Mouse (Mus musculus): ENCODE results near the gene Fam69b.

The Fam69b gene

DNA sequence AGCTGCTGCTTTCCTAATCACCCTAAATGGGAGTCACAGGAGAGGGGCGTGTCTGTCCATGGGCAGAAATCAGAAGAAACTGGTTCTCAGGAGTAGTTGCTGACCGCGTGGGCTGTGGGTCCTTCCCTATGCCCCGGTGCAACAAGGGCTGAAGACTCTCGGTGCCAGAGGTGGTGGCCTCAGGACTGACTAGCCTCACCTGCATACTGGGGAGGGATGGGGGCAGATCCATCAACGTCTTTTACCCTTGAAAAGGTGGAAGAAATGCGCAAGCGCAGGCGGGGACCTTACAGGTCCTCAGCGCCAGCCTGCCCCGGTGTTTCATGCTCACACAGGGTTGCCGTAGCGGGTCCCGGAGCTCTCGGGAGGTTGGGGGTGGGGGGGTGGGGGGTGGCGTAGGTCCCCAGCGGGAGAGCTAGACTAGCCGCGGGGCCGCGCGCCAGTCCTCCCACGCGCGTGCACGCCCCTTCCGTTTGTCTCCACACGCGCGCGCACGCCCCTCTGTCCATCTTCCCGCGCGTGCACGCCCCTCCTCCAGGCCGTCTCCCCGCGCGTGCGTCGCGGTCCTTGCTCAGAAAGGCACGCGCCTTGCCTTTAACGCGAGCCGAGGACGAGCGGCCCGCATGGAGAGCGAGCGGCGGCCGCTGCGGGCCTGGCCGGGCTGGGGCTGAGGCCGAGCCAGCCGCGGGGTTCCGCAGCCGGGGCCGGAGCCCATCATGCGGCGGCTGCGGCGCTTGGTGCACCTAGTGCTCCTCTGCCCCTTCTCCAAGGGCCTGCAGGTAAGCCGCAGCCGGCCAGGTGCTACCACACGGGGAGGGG, at the start of gene Fam69b:
Fam69b (plus strand) TSS at position 537 of the 819 bp plus-strand sequence.
- DNase-seq (ENCODE audit: low spot score): peak; percentile 87

- DNase-seq (ENCODE audit: low spot score): no peak
Observed at GRCm38 (mm10) chr2:26579714-26580113, 48.5 kb upstream of the Fam69b start, which contains the start of gene Egfl7. TSS of gene Egfl7 (plus strand) at chr2:26580014.

GRCm38 (mm10) chr2:26580751-26581150, 47.5 kb upstream of the Fam69b start:
- DNase-seq (ENCODE audit: low spot score): no peak

- no peak for DNase-seq (ENCODE audit: low spot score)
Observed at GRCm38 (mm10) chr2:26582203-26582602, 46.1 kb upstream of the Fam69b start.

GRCm38 (mm10) chr2:26582741-26583140, 45.5 kb upstream of the Fam69b start:
- DNase-seq (ENCODE audit: low spot score): no peak

GRCm38 (mm10) chr2:26583640-26584039, 44.6 kb upstream of the Fam69b start:
- no peak for DNase-seq (ENCODE audit: low spot score)

GRCm38 (mm10) chr2:26585713-26586112, 42.5 kb upstream of the Fam69b start:
- DNase-seq (ENCODE audit: low spot score): no peak

DNA sequence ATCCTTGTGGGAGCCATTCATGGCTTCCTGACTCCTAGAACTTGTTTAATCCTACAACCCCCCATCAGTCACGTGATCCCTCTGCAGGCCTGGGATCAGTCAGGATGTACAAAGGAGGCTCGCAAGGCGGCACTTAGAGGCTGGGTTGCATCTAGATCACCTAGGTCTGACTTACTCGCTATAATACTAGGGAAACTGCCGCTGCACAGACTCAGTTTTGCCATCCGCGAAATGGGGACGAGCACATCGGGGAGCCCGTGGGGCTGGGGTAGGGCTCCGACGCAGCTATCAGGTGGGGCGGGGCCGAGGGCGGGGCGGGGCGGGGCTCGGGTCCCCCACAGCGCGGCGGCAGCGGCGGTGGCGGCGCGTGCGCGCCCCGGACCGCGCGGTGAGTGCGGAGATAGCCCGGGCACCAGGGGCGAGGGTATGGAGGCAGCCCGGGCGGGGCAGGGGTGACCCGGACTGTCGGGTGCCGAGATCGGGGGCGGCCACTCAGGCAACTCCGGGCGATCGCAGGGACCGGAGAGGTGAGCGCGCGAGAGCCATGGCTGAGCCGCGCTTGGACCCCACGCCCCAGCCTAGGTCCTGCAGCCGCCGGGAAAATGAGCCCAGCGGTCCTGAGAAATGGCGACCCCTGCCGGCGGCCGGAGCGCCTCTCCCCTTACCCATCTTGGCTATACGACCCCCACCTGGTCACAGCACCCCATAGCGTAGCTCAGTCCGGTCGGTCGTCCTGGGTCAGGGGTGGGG, 41.8 kb upstream of the Fam69b start, which contains the start of gene Gm20532:
Gm20532 (plus strand) TSS at position 346 of the 750 bp plus-strand sequence.
- peak; percentile 86 for DNase-seq (ENCODE audit: low spot score)

DNA sequence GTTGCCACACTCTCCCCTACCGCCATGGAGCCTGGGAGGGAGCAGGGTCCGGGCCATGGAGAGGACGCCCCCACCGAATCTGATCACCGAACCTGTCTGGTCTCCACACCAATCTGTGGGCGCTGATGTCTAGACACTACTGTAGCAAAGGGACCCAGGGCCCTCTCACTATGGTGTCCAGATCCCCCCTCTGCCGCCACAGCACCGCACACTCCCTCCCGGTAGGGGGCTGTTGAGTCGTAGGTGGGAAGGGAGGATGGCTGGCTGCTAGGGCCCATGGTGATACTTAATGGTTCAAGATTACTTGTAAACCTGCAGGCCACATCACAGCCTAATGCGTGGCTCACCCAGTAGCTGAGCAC, 41.2 kb upstream of the Fam69b start:
- no peak for DNase-seq (ENCODE audit: low spot score)

GRCm38 (mm10) chr2:26588573-26588972, 39.7 kb upstream of the Fam69b start:
- no peak for DNase-seq (ENCODE audit: low spot score)

GRCm38 (mm10) chr2:26589284-26589683, 39.0 kb upstream of the Fam69b start:
- DNase-seq (ENCODE audit: low spot score): no peak

GRCm38 (mm10) chr2:26590282-26590681, 38.0 kb upstream of the Fam69b start:
- no peak for DNase-seq (ENCODE audit: low spot score)

DNA sequence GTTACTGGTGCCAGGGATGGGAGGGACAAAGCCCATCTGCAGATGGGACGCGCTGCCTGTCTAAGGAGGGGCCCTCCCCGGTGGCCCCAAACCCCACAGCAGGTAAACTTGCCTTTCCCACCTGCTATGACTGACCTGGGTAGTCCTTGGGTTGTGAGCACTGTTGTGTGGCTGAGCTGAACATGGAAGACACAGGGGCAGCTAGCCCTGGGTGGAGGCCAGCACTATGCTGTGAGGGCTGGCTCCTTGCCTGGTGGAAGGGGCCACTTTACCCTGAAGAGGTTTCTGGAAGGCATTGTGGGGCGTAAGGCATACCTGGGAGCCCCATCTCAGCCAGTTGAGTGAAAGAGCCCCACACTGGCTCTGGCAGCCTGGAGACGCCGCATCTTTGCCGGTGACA, 37.3 kb upstream of the Fam69b start:
- DNase-seq (ENCODE audit: low spot score): no peak

- DNase-seq (ENCODE audit: low spot score): no peak
Observed at GRCm38 (mm10) chr2:26591416-26591815, 36.8 kb upstream of the Fam69b start.

GRCm38 (mm10) chr2:26593211-26594021, 34.8 kb upstream of the Fam69b start:
- peak; percentile 45 for DNase-seq (ENCODE audit: low spot score)

DNA sequence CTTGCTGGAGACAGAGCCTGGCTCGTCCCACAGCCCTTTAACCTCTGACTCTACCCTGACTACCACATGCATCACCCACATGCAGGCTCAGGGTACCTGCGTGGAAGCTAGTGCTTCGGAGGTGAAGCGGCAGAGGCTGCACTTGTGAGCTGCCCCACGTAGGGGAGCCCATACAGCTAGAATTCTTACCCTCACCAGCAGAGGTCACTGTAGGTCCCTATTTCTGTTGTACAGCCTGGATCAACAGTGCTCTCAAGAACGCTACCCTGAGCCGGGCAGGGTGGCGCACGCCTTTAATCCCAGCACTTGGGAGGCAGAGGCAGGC, 34.3 kb upstream of the Fam69b start:
- DNase-seq (ENCODE audit: low spot score): peak; percentile 67

GRCm38 (mm10) chr2:26594461-26594933, 33.8 kb upstream of the Fam69b start:
- DNase-seq (ENCODE audit: low spot score): no peak

GRCm38 (mm10) chr2:26594934-26595724, 33.1 kb upstream of the Fam69b start:
- no peak for DNase-seq (ENCODE audit: low spot score)

DNA sequence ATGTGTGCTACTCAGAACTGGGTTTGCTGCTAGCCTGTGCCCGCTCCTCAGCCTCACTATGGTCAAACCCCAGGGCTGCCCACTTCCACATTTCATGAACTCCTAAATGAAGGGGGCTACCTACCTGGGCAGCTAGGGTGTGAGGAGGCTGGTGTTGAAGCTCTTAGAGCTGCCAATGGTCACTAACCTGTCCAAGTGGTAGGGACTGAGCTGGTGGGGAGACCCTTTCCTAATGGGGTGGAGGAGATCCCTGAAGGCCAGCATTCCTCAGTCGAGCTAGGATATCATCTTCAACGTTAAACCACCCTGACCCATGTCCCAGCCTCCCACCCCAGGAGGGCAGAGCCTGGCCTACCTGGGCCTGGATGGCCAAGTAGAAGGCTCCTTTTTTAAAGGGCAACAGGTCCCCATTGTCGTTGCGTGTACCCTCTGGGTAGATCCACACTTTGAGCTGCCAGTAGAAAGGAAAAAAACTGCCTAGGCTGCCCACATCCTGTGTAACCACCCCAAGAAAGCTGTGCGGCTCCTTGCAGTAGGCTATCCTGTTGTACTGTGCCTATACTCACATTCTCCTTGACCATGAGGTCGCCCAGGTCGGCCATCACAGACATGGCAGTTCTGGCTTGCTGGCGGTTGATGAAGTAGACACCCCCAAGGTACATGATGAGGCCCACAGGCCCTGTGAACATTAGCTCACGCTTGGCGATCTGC, 32.4 kb upstream of the Fam69b start:
- no peak for DNase-seq (ENCODE audit: low spot score)

DNA sequence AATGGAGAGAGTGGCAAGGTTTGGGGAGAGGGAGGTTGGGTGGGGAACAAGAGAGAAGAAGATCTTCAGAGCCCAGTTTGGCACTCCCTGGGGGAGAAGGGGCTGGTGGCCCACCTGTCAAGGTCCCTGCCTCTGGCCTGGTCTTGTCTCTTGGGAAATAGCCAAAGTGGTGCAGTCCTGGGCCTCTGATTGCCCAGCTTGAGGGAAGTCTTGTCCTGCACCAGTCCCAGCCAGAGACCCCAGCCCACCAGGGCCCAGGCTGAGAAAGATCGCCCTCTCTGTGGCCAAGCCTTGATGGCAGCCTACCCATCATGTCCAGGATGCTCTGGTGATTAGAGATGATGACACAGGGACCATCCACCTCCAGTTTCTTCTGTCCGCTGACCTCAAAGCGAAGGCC, 31.4 kb upstream of the Fam69b start:
- no peak for DNase-seq (ENCODE audit: low spot score)

DNA sequence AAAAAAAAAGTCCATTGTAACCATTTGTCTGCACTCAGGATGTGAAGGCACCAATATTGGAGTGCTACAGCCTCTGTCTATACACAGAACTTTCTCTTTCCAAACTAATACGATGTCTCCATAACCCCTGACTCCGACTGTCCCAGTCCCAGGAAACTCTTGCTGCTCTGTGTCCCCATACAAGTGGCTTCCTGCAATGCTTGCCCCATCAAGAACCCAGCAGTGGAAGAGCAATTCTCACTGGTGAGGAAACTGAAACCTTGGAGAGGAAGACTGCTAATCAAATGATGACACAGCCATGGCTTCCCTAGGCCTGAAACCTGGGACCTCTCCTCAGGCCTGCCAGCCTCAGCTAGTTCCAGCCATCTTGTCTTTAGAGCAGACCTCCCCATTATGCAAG, 30.4 kb upstream of the Fam69b start:
- DNase-seq (ENCODE audit: low spot score): no peak
